Mouse (Mus musculus) cerebellum, postnatal 36 days (tissue): ENCODE data around the gene Pik3r1.

Experiments used
- DNase-seq, 2 experiments: peaks; one replicate each; pipeline ENCODE4 v3.0.0; 2021 to 2022; ENCODE audit warnings: mixed read lengths in 2 of 2

The Pik3r1 gene

GRCm38 (mm10) chr13:101678036-101678435, 90.0 kb downstream of the Pik3r1 start:
- no peak for DNase-seq

GRCm38 (mm10) chr13:101673876-101674275, 94.1 kb downstream of the Pik3r1 start:
- DNase-seq = no peak

DNA sequence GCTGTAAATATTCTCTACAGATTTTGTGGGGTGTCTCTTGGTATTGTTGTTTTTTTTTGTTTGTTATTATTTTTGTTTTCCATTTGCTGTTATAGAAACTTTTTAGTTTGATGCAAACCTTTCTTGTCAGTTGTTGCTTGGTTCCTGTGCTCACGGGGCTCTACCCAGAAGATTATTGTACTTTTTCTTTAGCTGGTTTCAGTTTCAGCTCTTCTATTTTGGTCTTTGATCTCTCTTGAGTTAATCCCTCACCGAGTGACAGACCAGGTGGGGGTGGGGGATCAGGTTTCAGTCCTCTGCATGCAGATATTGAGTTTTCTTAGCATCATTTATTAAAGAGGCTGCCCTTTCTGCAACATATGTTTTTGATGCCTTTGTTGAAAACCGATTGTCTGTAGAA, 99.2 kb downstream of the Pik3r1 start:
- DNase-seq = no peak

DNA sequence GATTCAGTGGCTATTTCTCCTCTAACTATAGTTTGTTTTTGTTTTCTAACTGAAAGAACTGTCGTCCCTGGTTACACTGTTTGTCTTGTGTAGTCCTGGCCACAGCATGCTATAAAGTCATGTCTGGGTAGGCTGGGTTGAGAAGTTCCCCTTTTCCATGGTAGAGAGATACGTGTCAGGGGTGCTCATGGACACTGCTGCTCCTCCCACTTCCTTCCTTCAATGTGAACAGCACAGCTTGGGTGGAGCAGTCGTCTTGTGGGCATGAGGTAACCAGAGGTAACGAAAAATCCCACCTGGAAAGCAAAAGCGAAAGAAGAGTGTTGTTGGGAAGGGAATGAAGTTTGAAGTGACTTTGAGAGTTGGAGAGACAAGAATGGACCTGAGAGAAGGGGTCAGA, 104.0 kb downstream of the Pik3r1 start:
- no peak for DNase-seq

GRCm38 (mm10) chr13:101662900-101663299, 105.1 kb downstream of the Pik3r1 start:
- DNase-seq = no peak

DNA sequence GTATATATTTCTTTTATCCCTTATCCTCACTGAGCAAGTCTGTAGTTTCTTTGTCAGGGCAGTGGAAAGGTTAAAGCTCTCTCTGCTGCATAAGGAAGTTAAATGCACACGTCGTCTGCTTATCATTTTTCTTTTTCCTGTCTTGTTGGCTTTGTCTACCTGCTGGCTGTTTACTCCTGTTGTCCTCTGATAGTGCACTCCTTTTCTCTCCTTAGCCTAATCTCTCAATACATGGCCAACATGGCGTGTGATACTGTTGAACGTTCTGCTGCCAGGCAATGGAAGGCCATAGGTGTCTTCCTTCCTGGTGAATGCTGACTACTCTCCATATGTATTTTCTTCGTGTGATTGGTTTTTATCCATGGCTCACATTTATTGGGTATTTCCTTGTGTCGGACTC, 106.5 kb downstream of the Pik3r1 start:
- no peak for DNase-seq

DNA sequence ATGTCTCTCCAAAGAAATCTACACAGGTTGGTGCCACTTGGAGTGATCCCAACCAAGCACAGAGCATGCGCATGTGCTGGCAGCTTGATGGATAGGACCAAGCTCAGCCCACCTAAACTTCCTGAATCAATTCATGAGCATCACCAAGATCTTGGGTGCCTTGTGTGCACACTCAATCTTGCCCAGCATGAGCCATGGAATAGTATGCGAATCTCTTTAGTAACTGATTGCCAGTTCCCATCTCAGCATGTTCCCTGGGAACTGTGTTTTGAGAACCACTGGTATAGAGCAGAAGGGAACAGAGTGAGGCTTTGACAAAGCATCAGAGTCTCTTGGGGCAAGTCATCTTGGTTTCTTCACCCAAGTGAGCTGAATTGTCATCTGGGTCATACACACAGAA, 107.8 kb downstream of the Pik3r1 start:
- DNase-seq = no peak

- no peak for DNase-seq
Measured at GRCm38 (mm10) chr13:101652131-101652530, 115.9 kb downstream of the Pik3r1 start.

DNA sequence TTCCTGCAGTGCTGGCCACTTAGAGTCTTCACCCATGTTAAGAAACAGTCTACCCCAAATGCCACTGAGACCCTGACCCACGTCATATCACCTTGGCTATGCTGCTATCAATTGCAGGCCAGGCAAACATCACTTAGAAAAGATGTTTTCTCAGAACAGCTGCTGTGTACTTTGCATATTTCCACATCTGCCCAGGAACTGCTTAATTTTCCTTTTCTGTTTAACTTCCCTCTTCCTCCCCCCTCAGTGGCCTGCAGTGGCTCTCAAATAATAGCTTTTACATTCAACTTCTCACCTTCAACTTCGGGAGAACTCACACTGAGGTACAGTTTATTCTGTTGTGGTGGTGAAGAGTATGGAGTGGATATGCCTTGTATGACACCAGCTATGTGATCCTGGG, 126.4 kb downstream of the Pik3r1 start:
- DNase-seq = no peak

- no peak for DNase-seq
Measured at GRCm38 (mm10) chr13:101635837-101636236, 132.2 kb downstream of the Pik3r1 start.

- no peak for DNase-seq
Measured at GRCm38 (mm10) chr13:101634420-101634819, 133.6 kb downstream of the Pik3r1 start.

- no peak for DNase-seq
Measured at GRCm38 (mm10) chr13:101633620-101634019, 134.4 kb downstream of the Pik3r1 start.

DNA sequence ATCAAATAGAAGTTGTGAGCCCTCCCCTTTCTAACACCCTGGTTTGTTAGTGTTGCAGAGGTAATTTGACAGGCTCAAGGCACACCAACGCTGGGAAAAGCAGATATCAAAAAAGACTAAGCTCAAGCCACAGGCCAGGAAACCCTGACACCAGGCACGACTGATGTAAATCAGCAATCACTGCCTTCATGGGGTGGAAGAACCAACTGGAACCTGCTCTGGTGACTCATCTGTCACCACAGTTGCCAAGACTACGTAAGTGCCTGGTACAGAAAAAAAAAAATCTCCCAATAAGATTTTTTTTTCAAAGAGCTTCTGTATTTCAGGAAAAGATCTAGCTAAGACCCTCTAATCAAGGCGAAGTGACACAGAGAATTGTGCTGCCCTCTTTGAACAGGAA, 135.2 kb downstream of the Pik3r1 start:
- DNase-seq = peak in 1 of 2 experiments; percentile 8

DNA sequence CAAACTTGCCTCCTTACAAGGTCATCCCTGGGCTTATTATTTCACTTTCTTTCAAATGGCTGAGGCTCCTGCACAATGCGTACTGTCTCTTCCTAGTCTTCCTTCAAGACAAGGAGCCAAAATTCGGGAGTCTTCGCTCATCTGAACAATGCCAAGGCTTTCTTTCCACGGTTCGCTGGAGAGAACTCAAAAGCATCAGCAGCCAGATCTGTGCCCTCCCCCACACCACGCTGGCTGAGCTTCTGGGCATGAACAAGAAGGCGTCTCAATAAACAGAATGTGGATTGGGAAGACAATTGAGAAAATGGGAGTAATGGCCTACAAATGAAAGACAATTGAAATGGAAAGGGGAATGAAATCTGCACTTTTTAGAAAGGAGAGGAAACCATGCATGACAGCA, 136.5 kb downstream of the Pik3r1 start:
- DNase-seq = peak; percentile 9 to 10
